Mouse (Mus musculus): ENCODE results near the gene Rab44.
"Not testable (repeated sequence)": the region's sequence is repeated elsewhere in the genome, so short reads cannot be mapped to it uniquely, and the experiment has no call there.

The Rab44 gene

DNA sequence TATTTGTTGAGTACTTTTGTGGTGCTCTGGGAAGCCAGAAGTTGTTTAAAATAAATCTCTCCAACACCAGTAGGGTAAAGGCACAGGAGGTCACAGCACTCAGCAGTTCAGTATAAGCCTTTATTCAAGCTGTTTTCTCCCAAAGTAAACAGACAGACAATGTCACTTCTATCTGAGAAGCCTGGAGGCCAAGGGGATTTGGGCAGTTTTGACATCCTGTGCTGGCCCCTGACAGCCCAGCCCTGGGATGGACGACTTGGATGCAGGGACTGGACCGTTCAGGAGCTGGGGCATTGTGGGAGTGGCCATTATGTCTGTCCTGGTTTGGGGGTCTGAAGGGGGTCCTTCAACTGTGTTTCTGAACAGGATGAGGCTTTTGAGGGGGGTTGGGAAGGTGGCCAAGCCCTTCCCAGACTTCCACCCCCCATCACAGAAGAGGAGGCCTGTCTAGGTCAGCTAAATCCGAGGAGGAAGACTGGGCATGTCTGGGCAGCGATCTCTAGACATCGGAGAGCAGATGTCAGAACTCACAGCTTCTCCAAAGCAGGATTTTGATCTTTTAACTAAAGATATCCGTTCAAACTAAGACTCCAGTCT, 22.5 kb upstream of the Rab44 start:
- DNase-seq (ENCODE audit: low spot score) = no peak

DNA sequence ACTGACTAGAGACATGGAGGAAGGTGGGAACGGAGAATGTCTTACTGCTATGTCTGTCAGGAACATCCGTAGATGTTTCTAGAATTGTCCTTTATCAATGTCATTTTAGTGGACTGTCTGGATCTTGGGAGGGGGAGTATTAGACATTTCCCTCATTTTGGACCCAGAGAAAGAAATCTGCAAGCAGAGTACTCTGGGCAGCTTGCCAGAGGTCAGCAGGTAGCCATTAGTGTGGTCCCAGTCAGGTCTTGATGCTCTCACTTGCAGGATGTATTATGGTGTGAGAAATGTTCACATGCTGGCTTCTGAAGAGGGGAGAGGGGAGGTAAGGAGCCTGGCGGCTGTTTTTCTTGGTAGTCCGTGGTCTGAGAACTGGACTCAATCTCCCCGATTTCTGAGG, 21.4 kb upstream of the Rab44 start:
- DNase-seq (ENCODE audit: low spot score) = no peak

DNA sequence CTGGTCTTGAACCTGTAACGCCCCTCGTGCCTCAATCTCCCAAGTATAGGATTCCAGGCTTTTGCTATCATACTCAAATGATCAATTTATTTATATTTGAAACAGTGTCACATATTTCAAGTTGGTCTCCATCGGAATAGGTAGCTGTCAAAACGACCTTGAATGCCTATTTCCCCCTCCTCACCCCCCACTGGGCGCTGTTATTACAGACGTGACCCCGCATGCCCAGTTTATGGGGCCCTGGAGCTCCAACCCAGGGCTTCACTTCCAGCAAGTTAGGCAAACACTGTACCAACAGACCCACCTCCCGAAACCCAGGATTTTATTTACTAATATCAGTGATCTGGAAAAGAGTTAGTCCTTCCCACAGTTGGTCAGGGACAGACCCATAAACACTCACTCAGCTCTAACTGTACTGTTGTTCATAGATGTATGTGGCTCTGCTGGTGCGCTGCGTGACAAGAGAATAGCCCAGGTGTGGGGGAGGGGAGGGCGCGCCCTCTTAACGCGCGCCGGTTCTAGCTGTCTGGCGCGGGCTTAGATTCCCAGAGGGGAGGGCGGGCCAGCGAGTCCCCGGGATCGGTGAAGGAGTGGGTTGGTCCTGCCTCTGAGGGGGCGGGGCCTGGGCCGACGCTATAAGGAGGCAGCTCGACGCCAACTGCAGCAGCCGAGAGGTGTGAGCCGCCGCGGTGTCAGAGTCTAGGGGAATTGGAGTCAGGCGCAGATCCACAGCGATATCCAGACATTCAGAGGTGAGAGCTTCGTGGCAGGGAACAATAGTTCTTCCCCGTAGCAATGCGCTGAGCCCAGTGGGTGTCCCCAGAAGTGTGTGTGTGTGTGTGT, 20.6 kb upstream of the Rab44 start:
- peak; percentile 70 for DNase-seq (ENCODE audit: low spot score)

DNA sequence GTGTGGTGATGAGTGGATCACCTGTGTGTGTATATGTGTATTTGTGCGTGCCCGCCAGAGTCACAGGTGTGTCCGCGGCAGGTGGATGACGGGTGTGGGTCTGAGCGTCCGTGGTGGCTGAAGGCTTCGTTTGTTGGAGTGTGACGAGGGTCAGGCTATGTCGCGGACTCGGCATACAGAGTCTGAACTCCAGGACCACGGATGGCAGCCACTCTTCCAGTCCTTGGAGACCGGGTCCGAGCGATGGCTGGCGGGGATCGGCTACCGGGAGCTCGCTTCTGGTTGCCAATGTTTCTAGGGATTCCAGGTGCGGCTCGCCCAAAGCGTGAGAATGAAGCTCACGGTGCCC, 20.0 kb upstream of the Rab44 start:
- DNase-seq (ENCODE audit: low spot score) = no peak

DNA sequence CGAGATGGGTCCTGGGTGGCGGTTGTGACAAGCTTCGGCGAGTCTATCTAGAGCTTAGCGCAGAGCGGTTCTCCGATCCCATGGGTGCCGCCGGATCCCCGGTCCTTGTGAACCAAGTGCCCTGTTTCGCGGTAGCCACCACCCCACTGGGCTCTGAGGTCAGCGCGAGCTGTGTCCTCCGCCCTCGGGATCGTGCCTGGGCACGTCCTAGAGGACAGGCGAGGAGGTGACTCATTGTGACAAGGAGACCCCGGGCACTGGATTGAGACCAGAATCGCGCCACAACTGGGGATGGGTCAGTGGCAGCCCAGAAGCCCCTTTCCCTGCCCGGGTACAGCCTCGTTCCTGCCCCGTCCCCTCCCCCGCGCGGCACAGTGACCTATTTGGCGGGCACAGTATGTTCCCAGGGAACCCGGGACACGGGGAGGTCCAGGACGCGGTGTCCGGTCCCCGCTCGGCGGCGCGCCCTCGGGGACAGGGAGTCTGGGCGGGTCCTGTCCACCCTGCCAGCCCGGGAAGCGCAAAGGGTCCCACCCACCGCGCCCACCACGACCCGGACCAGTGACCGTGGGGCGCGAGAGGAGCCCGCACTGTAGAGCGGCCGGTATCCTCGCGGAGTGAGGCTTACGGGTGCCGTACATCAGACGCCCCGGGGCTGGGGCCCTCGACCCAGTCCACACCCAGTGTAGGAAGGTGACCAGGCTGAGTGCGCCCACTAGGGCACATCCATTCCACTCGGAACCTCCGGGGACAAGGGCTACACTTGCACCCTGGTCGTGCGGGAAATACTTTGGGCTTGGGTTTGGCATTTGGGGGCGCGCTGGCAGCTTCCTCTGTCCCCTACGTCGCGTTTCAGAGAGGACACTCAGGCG, 19.4 kb upstream of the Rab44 start:
- DNase-seq (ENCODE audit: low spot score) = no peak

DNA sequence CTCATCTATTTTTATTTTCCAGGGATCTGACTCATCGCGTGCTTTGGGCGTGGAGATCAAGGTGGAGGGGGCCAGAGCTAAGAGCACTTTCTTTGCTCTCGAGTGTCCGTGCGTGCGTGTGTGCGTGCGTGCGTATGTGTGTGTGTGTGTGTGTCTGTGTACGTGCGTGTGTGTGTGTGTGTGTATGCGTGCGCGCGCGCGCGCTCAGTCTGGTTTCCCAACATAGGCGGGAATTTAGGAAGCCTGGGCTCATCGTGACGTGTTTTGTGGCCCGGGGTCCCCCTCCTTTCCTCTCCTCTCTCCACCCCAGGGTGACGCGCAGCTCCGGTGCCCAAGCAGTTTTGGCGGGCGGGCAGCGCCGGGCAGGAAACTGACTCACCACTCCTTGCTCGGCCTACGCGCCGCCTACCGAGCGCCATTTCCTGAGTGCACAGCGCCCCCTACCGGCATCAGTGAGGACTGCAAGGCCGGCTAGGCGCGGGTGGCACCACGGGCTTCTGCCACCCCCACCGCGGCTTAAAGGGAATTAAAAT, 18.7 kb upstream of the Rab44 start:
- peak; percentile 93 for DNase-seq (ENCODE audit: low spot score)

DNA sequence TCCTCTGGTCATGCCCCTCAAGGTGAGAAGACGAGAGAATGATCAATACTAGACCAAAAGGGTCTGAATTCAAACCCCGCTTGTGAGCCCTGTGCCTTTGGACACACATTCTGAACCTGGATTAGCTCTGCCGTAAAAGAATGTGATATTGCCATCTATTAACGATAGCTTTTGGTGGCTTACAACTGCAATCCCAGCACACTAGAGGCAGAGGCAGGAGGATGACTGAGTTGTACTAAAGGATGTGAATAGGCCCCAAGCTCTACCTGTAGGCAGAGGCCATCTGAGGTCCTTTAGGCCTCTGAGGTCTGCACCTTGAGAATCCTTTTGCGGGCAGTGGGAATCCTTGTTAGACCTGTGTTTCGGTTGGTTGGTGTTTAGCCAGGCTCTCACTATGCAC, 17.7 kb upstream of the Rab44 start:
- DNase-seq (ENCODE audit: low spot score) = no peak

DNA sequence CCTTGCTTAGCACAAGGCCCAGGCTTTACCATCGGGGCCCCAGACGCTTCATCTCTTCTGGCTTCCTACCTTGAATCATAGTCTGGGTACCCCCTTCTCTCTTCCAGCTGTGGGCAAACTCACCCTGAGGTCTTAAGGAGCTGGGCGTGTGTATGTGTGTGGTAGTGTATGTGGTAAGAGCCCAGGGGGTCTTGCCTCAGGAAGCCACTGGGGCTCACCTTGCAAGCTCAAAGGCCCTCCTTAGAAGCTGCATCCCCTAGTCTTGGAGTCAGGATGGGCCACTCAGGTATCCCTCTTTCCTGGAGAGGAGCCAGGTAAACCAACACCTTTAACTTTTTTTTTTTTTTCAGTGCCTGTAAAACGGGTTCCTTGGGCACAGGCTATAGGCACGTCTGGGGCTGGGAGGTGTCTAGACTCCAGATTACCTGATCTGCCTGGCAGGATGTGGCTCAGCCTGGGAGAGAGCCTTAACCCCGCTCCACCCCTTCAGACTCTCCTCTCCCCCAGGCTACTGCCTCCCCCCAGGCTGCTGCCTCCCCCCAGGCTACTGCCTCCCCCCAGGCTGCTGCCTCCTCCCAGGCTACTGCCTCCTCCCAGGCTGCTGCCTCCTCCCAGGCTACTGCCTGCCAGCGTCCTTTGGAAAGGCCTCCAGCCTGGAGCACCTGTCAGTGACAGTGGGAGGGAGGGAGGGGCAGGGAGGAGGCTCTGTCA, 16.9 kb upstream of the Rab44 start:
- DNase-seq (ENCODE audit: low spot score) = no peak

GRCm38 (mm10) chr17:29098291-29098690, 15.7 kb upstream of the Rab44 start:
- no peak for DNase-seq (ENCODE audit: low spot score)

DNA sequence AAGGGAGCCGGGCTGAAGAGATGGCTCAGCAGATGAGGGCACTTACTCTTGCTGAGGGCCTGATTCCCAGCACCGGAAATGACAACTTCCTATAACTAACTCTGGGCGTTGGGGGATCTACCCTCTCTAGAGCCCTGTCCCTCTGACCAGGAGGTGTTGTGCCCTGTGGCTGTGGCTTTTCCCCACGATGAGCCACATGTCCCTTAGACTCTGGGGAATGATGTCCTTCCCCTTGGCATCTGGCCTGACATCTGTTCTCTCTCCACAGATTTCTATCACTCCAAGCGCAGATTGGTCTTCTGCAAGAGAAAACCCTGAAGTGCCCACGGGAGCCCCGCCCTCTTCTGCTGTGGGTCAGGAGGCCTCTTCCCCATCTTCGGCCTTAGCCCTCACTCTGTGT, 14.9 kb upstream of the Rab44 start:
- no peak for DNase-seq (ENCODE audit: low spot score)

DNA sequence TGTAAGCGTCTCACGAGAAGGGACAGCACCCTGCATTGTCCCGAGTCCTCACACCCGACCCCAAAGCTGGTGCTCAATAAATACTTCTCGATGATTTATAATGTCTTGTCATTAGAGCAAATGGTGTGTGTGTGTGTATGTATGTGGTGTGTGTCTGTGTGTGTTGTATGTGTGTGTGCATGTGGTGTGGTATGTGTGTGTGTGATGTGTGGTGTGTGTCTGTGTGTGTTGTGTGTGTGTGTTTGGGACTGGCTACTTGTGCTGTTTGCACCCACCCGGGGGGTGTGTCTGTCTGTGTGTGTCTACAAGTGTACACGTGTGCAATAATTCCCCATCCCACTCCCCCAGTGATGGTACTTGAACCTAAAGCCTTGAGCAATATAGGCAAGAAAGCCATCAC, 13.3 kb upstream of the Rab44 start:
- no peak for DNase-seq (ENCODE audit: low spot score)

DNA sequence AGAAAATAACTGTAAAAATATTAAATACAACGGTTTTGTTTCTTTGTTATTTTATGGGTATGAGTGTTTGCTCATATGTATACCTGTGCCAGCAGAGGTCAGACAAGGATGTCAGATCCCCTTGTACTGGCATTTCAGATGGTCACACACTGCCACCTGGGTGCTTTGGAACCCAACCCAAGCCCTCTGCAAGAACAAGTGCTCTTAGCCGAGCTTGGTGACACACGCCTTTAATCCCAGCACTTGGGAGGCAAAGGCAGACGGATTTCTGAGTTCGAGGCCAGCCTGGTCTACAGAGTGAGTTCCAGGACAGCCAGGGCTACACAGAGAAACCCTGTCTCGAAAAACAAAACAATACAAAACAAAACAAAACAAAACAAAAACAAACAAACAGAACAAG, 3.6 kb upstream of the Rab44 start:
- not testable (repeated sequence) for DNase-seq (ENCODE audit: low spot score)

DNA sequence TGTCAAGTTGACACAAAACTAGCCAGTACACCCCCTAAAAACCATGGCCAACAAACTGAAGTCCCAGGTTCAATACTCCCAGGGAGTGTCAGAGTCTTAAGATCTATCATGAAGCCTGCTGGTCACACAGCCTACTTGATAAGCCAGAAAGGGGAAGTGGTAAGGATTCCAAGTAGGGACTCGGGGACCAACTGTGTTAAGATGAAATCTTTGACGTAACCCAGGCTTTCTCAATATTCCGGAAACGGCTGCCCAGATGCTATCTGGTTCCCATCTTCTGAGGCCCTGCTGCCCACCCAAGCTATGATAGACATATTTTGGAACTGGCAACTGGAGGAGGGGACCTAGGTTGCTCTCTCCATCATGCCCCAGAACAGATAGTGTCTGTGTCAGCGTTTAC, 2.6 kb upstream of the Rab44 start:
- no peak for DNase-seq (ENCODE audit: low spot score)

DNA sequence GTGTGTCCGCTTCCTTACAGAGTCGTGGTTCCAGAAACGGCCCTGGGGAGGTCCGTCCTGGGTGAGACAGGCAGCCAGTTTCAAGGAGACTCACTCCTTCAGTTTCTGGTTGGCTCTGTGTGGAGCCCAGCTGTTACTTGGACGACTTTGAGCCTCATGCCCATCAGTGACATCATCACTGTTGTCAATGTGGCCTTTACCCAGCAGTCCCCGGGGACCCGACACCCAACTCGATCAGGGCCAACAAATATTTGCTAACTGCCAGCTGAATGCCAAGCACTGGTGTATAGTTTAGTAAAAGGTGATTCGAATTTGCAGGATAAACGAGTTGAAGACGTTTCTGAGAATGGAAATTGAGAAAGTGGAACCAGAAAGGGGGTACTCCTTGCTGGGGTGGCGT, 2.1 kb downstream of the Rab44 start:
- DNase-seq (ENCODE audit: low spot score) = no peak

- DNase-seq (ENCODE audit: low spot score) = no peak
Observed at GRCm38 (mm10) chr17:29117006-29117648, 3.2 kb downstream of the Rab44 start.

DNA sequence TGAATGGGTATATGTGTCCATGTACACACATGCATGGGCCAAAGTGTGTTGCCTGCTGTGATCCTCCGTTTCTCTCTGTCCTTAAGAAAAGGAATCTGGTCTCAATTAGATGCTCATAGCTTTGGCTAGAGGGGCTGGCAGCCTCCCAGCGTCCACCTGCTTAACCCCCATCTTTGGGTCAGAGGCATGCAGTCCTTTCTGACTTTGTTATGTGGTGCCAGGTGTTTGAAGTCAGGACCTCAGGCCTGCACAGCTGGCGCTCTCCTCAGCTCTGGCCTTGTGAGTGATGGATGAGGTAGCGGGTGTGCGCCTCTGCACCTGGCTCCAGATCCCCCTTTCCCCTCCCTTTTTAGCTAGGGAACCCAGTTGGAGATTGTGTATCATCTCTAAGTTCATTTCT, 4.1 kb downstream of the Rab44 start:
- no peak for DNase-seq (ENCODE audit: low spot score)

DNA sequence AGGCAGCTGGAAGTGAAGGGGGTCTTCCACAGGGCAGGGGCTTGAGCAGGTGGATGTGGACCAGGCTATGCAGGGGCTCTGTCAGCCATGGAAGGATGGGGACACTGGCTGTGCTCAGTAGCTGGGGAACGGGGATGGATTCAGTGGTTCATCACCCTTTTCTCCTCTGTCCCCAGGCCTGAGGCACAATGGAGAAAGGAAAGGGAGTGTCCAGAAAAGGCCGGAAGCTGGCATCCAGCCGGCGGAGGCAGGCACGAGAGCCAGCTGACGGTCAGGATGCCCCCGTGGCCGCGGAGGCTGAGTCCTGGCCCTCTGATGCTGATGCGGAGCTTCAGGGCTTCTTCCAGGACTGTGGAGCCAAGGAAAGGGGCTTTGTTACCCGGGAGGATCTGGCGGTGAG, 6.7 kb downstream of the Rab44 start:
- DNase-seq (ENCODE audit: low spot score) = no peak

GRCm38 (mm10) chr17:29122817-29123216, 8.9 kb downstream of the Rab44 start:
- no peak for DNase-seq (ENCODE audit: low spot score)

GRCm38 (mm10) chr17:29123578-29124174, 9.7 kb downstream of the Rab44 start:
- DNase-seq (ENCODE audit: low spot score) = no peak

GRCm38 (mm10) chr17:29126561-29126960, 12.6 kb downstream of the Rab44 start:
- no peak for DNase-seq (ENCODE audit: low spot score)

DNA sequence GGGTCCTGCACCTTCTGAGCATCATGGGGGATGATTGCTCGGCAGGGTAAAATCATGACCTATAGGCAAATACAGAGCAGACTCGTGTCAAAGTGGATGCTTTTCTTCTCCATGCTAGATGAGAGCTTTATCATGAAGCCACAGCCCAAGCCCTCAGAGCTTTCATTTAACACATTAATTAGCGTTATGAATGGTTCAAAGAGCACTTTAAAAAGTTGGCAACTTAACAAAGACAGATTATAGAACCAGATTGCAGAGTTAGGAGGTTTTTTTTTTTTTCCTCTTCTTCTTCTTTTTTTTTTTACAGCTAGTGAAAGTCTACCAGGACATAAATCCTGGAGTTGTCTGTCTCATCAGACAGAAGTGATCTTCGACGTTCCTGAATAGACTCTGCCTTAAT, 15.4 kb downstream of the Rab44 start:
- no peak for DNase-seq (ENCODE audit: low spot score)
